Mouse (Mus musculus) hindbrain, embryonic 13.5 days (tissue): Measurements from ENCODE around the gene 4931408C20Rik. TPM values are rescaled to one million over a fixed set of nuclear protein-coding genes. Genes with fewer than 3 reads are reported as not detected.

Experiments used
- ATAC-seq: fragments of 200-750 bp; cut with Nextera tagmentation; 2 replicates; pipeline ENCODE4 v1.8.0; 2017; ENCODE audit warnings: moderate TSS enrichment; ENCODE audit not compliant: low FRiP score
- H3K27ac ChIP-seq: fragments of 300-500 bp; sonication (generic); 2 replicates; pipeline ENCODE4 v1.5.1; 2015; ENCODE audit warnings: inconsistent platforms, mild to moderate bottlenecking, moderate library complexity
- H3K27me3 ChIP-seq: fragments of 300-500 bp; sonication (generic); 2 replicates; pipeline ENCODE4 v1.6.1; 2015; ENCODE audit warnings: mild to moderate bottlenecking, inconsistent platforms
- H3K36me3 ChIP-seq: fragments of 300-500 bp; sonication (generic); 2 replicates; pipeline ENCODE4 v1.6.1; 2015; ENCODE audit warnings: mild to moderate bottlenecking, inconsistent platforms
- H3K4me1 ChIP-seq: fragments of 300-500 bp; sonication (generic); replicated peaks from 2 replicates; pipeline ENCODE4 v1.6.1; 2015; ENCODE audit warnings: inconsistent platforms
- H3K4me2 ChIP-seq: fragments of 300-500 bp; sonication (generic); 2 replicates; pipeline ENCODE4 v1.6.1; 2015; ENCODE audit warnings: inconsistent platforms, mild to moderate bottlenecking, moderate library complexity
- H3K4me3 ChIP-seq: fragments of 300-500 bp; sonication (generic); 2 replicates; pipeline ENCODE4 v1.5.1; 2015; ENCODE audit warnings: mild to moderate bottlenecking, inconsistent platforms
- H3K9ac ChIP-seq: fragments of 300-500 bp; sonication (generic); 2 replicates; pipeline ENCODE4 v1.6.1; 2015; ENCODE audit warnings: mild to moderate bottlenecking, inconsistent platforms
- H3K9me3 ChIP-seq: fragments of 300-500 bp; sonication (generic); 2 replicates; pipeline ENCODE4 v1.6.1; 2016; ENCODE audit warnings: inconsistent platforms
- WGBS: fragments of 180-500 bp; shearing (Covaris S2); methylation state at CpG from one replicate; pipeline ENCODE4 v1.1.7; 2015; 5-methylcytosine and 5-hydroxymethylcytosine counted together
- polyA plus RNA-seq: library from polyadenylated mRNA; unstranded; fragments of >200 nt; fragmentation: Nextera tagmentation; extraction: Ambion mirVana; gene quantifications from 2 replicates; pipeline ENCODE4 v1.2.1, GENCODE M21; 2015

4931408C20Rik gene
- not detected in 2 replicates for polyA plus RNA-seq

- no peak within 1 kb of the TSS for H3K4me3 ChIP-seq
- no peak within 1 kb of the TSS for H3K27ac ChIP-seq
- no peak within 1 kb of the TSS for H3K4me2 ChIP-seq
- 45% methylated on average over 1 of the region's 1 CpGs for WGBS
- no peaks in the 10 kb centered on the region for H3K27me3 ChIP-seq
- ATAC-seq = peak; percentile 88
- H3K9me3 ChIP-seq = no peaks in the 10 kb centered on the region
- H3K4me1 ChIP-seq = no peaks in the 10 kb centered on the region
- no peak within 1 kb of the TSS for H3K9ac ChIP-seq
- H3K36me3 ChIP-seq = no peaks in the 10 kb centered on the region
Observed at GRCm38 (mm10) chr1:26686842-26687760, at the start of gene 4931408C20Rik. Gene 4931408C20Rik (minus strand): TSS chr1:26687460.

- Histone ChIP-seq H3K36me3 (no peaks in the 10 kb centered on the region), H3K4me2 (no peak overlapping the region), H3K9me3 (no peaks in the 10 kb centered on the region), H3K27ac (no peak overlapping the region), H3K4me1 (no peaks in the 10 kb centered on the region), H3K9ac (no peak overlapping the region), H3K4me3 (no peak overlapping the region), H3K27me3 (no peaks in the 10 kb centered on the region)
- WGBS = 72% methylated on average over 1 of the region's 1 CpGs
- ATAC-seq = peak; percentile 83
Observed at GRCm38 (mm10) chr1:26687926-26688325, 666 bp upstream of the 4931408C20Rik start.

GRCm38 (mm10) chr1:26685952-26686693 lies 1.1 kb downstream of the 4931408C20Rik start:
- H3K27ac ChIP-seq = no peak overlapping the region
- H3K4me2 ChIP-seq = no peak overlapping the region
- H3K9me3 ChIP-seq = no peaks in the 10 kb centered on the region
- no peaks in the 10 kb centered on the region for H3K36me3 ChIP-seq
- no peaks in the 10 kb centered on the region for H3K27me3 ChIP-seq
- no peak overlapping the region for H3K9ac ChIP-seq
- no peaks in the 10 kb centered on the region for H3K4me1 ChIP-seq
- H3K4me3 ChIP-seq = no peak overlapping the region
- peak; percentile 45 for ATAC-seq

GRCm38 (mm10) chr1:26685383-26685782 lies 1.9 kb downstream of the 4931408C20Rik start:
- 80% methylated on average over 3 of the region's 3 CpGs for WGBS
- no peak overlapping the region for H3K27ac ChIP-seq
- H3K9me3 ChIP-seq = no peaks in the 10 kb centered on the region
- H3K36me3 ChIP-seq = no peaks in the 10 kb centered on the region
- H3K4me2 ChIP-seq = no peak overlapping the region
- no peak overlapping the region for H3K4me3 ChIP-seq
- no peak for ATAC-seq
- H3K4me1 ChIP-seq = no peaks in the 10 kb centered on the region
- no peaks in the 10 kb centered on the region for H3K27me3 ChIP-seq
- no peak overlapping the region for H3K9ac ChIP-seq

- H3K27me3 ChIP-seq = no peaks in the 10 kb centered on the region
- WGBS = 48% methylated on average over 1 of the region's 1 CpGs
- no peak for ATAC-seq
Observed at GRCm38 (mm10) chr1:26649704-26650388, 37.4 kb downstream of the 4931408C20Rik start.

GRCm38 (mm10) chr1:26636051-26636450 lies 51.2 kb downstream of the 4931408C20Rik start:
- ATAC-seq = no peak
- 87% methylated on average over 5 of the region's 5 CpGs for WGBS
- no peaks in the 10 kb centered on the region for H3K36me3 ChIP-seq
- H3K4me3 ChIP-seq = no peak overlapping the region
- no peak overlapping the region for H3K4me2 ChIP-seq
- H3K27ac ChIP-seq = no peak overlapping the region
- H3K9ac ChIP-seq = no peak overlapping the region
- H3K9me3 ChIP-seq = no peaks in the 10 kb centered on the region
- H3K27me3 ChIP-seq = no peaks in the 10 kb centered on the region
- H3K4me1 ChIP-seq = peaks cover 3% of the 10 kb centered on the region; the same call in 1 of the 2 replicates

More at GRCm38 (mm10) chr1:26649704-26650388, 37.4 kb downstream of the 4931408C20Rik start:
- no peak overlapping the region for H3K4me2 ChIP-seq
- no peak overlapping the region for H3K9ac ChIP-seq
- H3K27ac ChIP-seq = no peak overlapping the region
- no peaks in the 10 kb centered on the region for H3K36me3 ChIP-seq
- no peak overlapping the region for H3K4me3 ChIP-seq
- H3K4me1 ChIP-seq = no peaks in the 10 kb centered on the region
- no peaks in the 10 kb centered on the region for H3K9me3 ChIP-seq
